Mouse (Mus musculus) liver, adult (tissue): Measurements from ENCODE around the gene Smyd3.

ENCODE experiments used
- GATA4 ChIP-seq: IDR thresholded peaks from 2 replicates; pipeline ENCODE4 v1.6.1; 2014; ENCODE audit warnings: mild to moderate bottlenecking, low read length; ENCODE audit not compliant: insufficient replicate concordance

The Smyd3 gene

DNA sequence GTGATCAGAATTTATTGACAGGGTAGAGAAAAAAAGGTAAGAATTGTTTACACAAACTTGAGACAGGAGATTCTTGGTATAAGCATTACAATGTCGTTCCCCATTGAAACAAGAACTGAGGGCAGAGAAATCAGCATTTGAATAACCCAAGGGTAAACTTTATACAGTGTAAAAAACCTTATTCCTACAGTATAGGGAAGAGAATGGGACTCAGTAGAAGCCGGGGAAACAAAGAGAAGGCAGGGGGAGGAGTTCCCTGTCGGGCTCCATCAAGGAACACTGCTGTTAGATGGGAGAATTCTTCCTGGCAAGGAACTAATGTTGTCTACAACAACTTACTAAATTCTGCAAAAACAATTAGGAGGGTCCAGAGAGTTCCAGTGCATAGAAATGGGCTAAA is 250.9 kb downstream of the Smyd3 start:
- TF ChIP-seq GATA4 = no peak

DNA sequence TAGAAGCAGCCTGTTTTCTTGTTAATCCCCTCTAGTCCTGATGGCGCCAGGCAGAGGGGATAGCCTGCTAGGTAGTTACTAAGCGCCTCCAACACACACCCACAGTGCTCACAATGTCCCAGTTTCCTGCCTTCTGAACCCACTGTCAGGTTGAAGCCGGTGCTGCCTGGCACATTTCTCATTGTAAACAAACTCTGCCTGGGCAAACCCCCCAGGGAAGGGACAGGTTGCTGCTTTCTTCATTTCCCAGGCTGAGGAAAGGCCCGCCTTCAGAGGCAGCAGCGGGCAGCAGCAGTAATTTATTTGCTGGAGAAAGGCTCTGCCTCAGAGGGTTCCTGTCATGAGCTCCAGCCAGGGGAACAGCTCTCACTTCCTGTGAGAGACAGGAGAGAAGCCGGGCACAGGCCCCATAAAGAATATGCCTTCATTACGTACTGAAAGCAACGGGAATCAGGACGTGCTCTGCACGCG is 256.3 kb downstream of the Smyd3 start:
- TF ChIP-seq GATA4 = no peak

DNA sequence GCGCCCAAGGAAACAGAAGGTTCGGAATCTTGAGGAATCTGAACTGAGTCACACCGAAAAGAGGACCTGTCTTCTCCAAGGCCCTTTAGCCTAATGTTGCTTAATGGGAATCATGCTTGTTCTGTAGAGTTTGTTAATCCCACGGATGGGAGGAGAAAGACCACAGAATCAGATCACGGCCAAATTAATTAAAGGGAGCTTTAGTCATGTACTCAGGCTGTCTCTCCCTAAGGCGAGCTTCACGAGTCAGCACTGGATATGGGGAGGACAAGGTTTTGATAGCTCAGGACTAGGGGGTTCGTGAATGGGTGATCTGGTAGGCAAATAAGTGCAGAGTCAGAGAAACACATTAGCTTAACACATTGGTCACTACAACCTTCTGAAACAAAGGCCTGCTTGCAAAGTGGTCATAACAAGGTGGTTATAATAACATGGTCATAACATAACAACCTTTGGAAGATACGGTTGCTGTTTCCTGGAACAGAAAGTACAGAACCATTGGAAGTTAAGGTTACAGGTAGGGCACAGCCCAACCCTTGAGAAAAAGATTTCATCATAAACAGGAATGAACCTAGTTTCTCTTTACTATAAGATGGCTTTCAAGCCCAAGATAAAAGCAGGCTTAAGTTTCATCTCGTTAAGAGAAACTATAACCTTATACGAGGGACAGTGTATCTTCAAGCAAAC is 261.9 kb downstream of the Smyd3 start:
- TF ChIP-seq GATA4 = no peak

DNA sequence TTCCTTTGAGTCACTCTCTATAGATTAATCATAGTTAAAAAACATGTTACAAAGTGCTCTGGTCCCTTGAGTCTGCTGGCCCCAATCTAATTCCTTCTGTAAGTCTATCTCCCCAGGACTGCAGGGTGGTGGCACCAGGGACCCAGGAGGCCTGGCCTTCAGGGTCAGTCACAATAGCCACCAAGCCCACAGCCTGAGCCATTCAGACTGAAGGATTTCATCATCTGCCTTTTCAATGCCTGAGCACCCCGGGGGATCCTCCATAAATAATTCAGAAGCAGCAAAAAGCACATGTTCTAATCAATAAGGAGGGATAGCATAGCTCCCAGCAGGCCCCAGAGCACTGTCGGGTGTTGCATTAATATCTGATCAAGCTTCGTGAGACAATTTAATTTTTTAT is 263.3 kb downstream of the Smyd3 start:
- TF ChIP-seq GATA4 = no peak

DNA sequence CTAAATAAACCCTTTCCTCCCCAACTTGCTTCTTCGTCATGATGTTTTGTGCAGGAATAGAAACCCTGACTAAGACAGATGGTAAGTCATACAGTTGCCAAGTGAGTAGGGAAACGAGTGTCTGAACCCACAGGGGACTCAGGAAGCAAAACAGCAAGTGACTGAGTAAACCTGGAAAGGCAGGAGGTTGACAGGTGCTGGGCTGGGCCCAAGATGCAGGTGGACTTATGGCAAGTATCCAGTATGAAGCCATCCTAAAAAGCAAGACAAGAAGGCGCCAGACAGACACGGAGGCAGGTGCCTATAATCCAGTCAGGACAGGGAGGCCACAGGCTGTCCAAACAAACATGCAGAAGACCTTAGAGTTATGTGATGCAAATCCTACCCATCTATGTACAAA is 265.2 kb downstream of the Smyd3 start:
- TF ChIP-seq GATA4 = no peak

DNA sequence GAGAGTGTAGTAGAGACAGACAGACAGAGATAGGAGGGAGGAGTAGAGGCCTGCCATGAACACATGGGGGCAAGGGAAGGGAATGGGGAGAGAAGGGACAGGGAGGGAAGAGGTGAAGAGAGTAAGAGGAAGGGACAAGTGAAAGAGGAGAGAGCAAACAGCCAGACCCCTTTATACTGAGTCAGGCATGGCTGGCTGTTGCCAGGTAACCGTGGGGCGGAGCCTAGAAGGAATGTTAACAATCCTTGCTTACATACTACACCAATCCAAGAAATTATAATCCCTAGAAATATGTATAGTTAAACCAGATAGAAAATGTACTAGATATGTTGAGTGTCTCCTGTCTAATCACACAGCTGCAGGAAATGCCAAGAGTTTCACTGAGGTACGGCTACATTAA is 267.5 kb downstream of the Smyd3 start:
- no peak for TF ChIP-seq GATA4

DNA sequence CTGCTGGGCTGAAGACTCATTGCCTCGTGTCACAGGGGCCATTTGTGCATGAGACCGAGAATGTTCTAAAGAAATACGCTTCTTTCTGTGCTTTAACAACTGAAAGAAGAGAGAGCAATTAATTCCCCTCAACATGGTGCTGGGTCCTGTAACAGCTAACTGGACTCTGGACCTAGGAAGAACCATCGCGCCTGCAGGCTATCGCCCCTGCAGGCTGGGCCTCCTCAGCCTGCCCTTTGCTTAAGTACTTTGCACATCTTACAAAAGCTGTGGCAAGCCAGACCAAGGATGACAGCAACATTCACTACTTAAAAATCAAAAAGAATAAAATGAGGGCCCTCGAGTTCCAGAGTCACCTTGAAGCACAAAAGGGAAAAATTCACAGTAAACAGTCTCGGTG is 274.3 kb downstream of the Smyd3 start:
- TF ChIP-seq GATA4 = no peak

DNA sequence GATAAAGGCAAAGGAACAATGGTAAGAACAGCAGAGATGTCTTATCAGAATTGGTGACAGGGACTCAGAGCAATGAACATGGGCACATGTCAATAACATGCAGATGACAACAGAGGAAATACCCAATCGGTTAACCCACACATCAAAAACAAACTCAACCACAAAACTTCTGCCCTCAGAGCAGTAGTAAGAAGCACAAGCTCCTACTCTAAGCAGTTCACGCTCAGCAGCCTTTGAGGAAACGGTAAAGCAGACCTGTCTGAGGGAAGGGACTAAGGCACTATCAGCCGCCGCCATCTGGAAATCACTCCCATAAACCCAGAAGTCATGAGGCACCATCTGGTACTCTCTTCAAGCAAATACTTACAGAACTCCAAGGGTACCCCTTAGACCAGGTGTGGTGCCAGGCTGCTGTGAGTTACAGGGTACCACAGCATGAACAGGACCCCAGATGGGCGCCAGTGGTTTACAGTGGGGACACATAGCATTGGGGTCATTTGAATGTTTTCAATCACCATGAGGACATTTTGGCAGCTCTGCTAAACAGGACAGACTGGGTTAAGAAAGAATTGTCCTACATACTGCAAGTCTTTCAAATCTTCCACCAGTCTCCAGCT is 277.1 kb downstream of the Smyd3 start:
- TF ChIP-seq GATA4 = no peak

DNA sequence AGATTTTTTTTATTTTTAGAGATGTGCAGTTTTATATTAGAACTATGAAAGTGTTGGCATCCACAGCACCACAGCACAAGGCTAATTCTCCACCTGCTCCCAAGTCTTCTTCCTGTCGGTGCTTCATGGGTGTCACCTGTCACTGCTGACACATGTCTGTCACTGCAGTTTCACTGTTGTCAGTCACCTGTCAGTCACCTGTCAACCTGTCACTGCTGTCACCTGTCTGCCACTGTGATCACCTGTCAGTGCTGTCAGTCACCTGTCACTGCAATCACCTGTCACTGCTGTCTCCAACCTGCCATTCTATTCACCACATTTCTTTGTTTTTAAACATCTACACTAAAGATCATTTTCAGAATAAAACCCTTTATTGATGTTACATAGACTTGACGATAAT is 279.2 kb downstream of the Smyd3 start:
- no peak for TF ChIP-seq GATA4

DNA sequence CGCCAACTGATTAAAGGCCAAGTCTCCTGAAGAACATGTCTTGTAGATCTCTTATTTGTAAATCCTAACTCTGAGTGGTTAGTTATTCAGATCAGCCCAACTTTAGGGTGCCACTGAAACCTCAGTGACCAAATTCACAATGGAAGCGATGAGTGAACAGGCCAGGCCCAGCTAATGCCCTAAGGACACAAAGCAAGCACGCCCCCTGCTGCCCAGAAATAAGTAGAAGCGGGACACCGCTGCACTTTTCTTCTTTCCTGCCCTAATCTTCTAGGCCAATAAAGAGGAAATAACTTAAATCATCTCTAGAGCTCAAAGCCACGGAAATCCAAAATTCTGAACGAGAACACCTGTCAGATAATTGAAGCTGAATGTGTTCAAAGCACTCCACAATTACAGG is 279.9 kb downstream of the Smyd3 start:
- TF ChIP-seq GATA4 = no peak

DNA sequence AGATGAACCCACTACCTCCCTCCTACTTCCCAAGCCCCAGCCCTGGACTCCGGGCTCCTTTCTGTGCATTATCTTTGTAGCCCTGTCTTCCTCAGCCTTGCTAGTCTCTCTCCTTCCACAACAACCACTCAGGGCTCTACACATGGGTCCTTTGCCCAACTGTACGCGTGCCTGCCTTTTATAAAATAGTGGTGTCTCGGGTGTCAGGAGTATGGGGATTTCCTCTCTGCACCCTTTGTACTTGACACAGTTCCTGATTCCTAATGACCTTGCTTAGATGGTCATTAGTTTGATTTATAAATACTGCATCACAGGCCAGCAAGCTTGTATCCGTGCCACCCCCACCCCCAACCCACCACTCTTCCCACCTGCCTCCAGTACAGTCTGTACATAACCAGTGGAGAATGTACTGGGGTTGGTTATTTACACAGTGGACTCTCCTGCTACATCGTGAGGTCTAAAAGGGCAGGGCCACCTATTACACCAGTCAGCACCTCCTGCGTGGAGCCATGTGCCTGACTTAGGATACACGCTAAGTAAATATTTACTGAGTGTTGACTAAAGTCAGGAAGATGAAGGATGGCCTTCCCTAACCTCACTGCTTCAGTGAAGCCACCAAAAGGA is 281.5 kb downstream of the Smyd3 start:
- no peak for TF ChIP-seq GATA4

DNA sequence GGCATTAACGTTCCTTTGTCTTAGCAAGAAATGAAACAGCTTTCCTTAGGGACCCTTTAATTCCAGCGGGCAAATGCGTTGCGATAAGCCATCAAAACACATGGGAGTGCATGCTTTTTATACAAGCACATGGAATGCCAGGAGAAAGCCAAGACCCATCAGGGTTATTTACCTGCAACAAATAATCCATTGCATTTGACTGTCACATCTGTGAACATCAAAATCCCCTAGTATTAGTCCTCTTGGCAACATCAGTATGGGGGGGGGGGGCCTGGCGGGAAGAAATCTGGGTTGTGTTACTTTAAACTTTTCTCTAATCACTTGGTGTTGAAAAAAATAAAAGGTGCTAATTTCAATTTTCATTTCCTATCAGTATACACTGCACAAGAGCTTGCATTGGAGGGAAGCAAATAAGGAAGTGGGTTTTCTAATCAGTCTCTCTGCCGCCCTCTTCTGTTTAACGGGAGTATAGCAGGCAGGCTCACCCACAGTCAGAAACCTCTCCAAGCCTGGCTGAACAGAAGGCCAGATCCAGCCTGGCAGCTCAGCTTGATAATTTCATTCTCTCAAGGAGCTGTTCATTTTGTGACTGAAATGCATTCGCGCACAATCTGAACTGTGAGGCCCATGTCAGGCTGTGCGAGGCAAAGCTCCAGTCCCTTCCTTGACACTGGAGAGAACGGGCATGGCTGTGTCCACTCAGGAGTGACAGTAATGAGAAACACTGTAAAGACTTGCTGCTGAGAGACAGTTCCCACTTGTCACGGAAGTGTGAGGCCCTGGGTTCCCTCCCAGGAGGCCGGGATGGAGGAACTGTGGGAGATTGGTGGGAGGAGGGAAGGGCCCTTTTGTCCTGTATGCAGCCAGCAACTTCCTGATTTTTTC is 285.8 kb downstream of the Smyd3 start:
- no peak for TF ChIP-seq GATA4

DNA sequence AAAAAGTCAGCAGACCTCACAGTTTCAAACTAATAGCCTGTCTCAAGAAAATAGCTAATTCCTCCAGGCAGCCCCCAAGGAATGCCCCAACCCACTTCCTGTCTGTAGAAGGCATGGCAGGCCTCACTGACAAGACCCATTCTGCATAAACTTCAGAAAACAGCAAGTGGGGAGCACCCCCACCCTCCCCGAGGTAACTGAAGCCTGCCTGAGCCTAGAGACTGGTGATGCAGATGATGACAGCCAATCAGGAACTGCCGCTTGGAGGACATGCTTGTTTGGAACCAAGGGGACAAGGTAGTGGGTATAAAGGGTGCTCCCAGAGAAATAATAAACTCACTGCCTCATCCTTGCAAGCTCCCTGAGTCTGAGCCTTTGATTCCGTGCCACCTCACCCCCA is 288.3 kb downstream of the Smyd3 start:
- TF ChIP-seq GATA4 = no peak

DNA sequence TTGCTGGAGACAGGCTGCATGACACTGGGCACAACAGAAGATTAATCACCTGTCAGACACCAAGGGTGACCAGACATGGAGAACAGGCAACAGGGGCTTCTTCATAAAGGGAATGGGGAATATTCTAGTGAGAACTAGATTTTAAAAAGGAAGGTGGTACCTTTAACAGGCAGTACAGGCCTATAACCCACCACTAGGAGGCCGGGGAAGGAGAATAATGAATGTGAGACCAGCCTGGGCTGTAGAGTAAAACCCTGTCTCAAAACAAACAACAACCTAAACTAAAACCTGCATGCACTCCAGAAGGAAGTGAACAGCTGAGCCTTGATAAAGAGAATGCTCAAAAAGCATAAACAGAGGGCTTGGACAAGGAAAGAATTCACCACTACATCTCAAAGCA is 297.6 kb downstream of the Smyd3 start:
- TF ChIP-seq GATA4 = no peak

DNA sequence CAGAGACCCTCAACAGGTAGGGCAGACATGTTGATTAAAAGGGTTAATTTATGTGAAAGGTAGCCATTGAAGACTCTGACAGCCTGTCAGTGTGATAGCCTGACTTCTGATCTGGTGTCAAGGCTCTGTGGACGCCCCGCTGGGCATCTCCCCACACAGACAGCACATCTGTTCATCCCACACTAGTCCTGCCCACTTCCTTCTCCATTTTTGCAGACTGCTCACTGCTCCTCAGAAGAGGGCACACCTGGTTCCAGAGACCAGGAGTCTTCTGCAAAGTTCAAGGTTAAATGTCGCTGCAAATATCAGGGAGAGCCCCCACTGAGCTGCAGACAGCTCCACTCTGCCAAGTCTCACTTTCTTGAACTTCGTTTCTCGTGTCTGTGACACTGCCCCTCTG is 299.8 kb downstream of the Smyd3 start:
- no peak for TF ChIP-seq GATA4
